Mouse (Mus musculus) embryonic fibroblast, embryonic 13.5 days (primary cell): ENCODE results near the gene Clip4. TPM values are rescaled to one million over a fixed set of nuclear protein-coding genes. Genes with fewer than 3 reads are reported as not detected.

ENCODE experiments used
- H3K27ac ChIP-seq: 2 replicates; pipeline ENCODE4 v1.5.1; 2012; ENCODE audit warnings: low read length, control low read depth, inconsistent platforms; ENCODE audit not compliant: insufficient read depth
- H3K4me1 ChIP-seq: 2 replicates; pipeline ENCODE4 v1.6.1; 2011; ENCODE audit warnings: low read length; ENCODE audit not compliant: control insufficient read depth, insufficient read depth
- H3K4me3 ChIP-seq: 2 replicates; pipeline ENCODE4 v1.5.1; 2011; ENCODE audit warnings: mild to moderate bottlenecking, control low read depth, low read length; ENCODE audit not compliant: insufficient read depth
- CTCF ChIP-seq: IDR thresholded peaks from 2 replicates; pipeline ENCODE4 v1.5.1; 2011; ENCODE audit warnings: mild to moderate bottlenecking, control low read depth, low read length, moderate library complexity, borderline replicate concordance; ENCODE audit not compliant: insufficient read depth
- POLR2A ChIP-seq: IDR thresholded peaks from 2 replicates; pipeline ENCODE4 v1.6.1; 2011; ENCODE audit warnings: low read depth, mild to moderate bottlenecking, control low read depth, low read length, moderate library complexity
- polyA plus RNA-seq: library from polyadenylated mRNA; stranded (reverse); fragments of >200 nt; gene quantifications from 2 replicates; pipeline ENCODE4 v1.2.4, GENCODE M21; 2011; ENCODE audit warnings: low read depth; ENCODE audit not compliant: missing spikeins, insufficient read length

Gene Clip4
- polyA plus RNA-seq, 1 experiment: 25.8 TPM

GRCm38 (mm10) chr17:71760536-71760935 lies 7.7 kb upstream of the Clip4 start:
- Histone ChIP-seq H3K4me3 (no peak overlapping the region), H3K27ac (no peak overlapping the region), H3K4me1 (no peaks in the 10 kb centered on the region)
- no peak for TF ChIP-seq POLR2A
- TF ChIP-seq CTCF: no peak

- Histone ChIP-seq H3K4me1 (no peaks in the 10 kb centered on the region), H3K27ac (no peak overlapping the region), H3K4me3 (no peak overlapping the region)
- TF ChIP-seq CTCF (no peak), POLR2A (no peak)
Observed at GRCm38 (mm10) chr17:71769564-71769963, 1.3 kb downstream of the Clip4 start.

GRCm38 (mm10) chr17:71770696-71771095 lies 2.4 kb downstream of the Clip4 start:
- H3K4me3 ChIP-seq: no peak overlapping the region
- no peak overlapping the region for H3K27ac ChIP-seq
- H3K4me1 ChIP-seq: no peaks in the 10 kb centered on the region
- TF ChIP-seq CTCF: no peak
- no peak for TF ChIP-seq POLR2A

- Histone ChIP-seq H3K4me3 (no peak overlapping the region), H3K27ac (no peak overlapping the region), H3K4me1 (no peaks in the 10 kb centered on the region)
- TF ChIP-seq CTCF (no peak), POLR2A (no peak)
Observed at GRCm38 (mm10) chr17:71774173-71774572, 5.9 kb downstream of the Clip4 start.

- no peak overlapping the region for H3K4me3 ChIP-seq
- TF ChIP-seq CTCF (no peak), POLR2A (no peak)
- no peak overlapping the region for H3K27ac ChIP-seq
- H3K4me1 ChIP-seq: no peaks in the 10 kb centered on the region
Observed at GRCm38 (mm10) chr17:71775279-71775678, 7.0 kb downstream of the Clip4 start.

- Histone ChIP-seq H3K27ac (no peak overlapping the region), H3K4me3 (no peak overlapping the region), H3K4me1 (peaks cover 6% of the 10 kb centered on the region; the same call in 1 of the 2 replicates)
- TF ChIP-seq POLR2A (no peak), CTCF (no peak)
Observed at GRCm38 (mm10) chr17:71778696-71779095, 10.4 kb downstream of the Clip4 start.

GRCm38 (mm10) chr17:71780490-71780889 lies 12.2 kb downstream of the Clip4 start:
- TF ChIP-seq CTCF (no peak), POLR2A (no peak)
- Histone ChIP-seq H3K4me3 (no peak overlapping the region), H3K27ac (no peak overlapping the region), H3K4me1 (peaks cover 6% of the 10 kb centered on the region; the same call in 1 of the 2 replicates)

GRCm38 (mm10) chr17:71780945-71781344 lies 12.7 kb downstream of the Clip4 start:
- no peak for TF ChIP-seq CTCF
- no peak for TF ChIP-seq POLR2A
- Histone ChIP-seq H3K27ac (no peak overlapping the region), H3K4me1 (peaks cover 6% of the 10 kb centered on the region; the same call in 1 of the 2 replicates), H3K4me3 (no peak overlapping the region)

- no peak for TF ChIP-seq CTCF
- no peak for TF ChIP-seq POLR2A
- Histone ChIP-seq H3K4me1 (peaks cover 6% of the 10 kb centered on the region; the same call in 1 of the 2 replicates), H3K4me3 (peak overlapping the region; percentile 10; the same call in 1 of the 2 replicates), H3K27ac (no peak overlapping the region)
Observed at GRCm38 (mm10) chr17:71782242-71782698, 14.0 kb downstream of the Clip4 start.

- H3K4me3 ChIP-seq: peak overlapping the region; percentile 41
Observed at GRCm38 (mm10) chr17:71782699-71783365, 14.6 kb downstream of the Clip4 start.

More at GRCm38 (mm10) chr17:71782699-71783365, 14.6 kb downstream of the Clip4 start:
- TF ChIP-seq POLR2A: no peak
- no peak for TF ChIP-seq CTCF
- Histone ChIP-seq H3K27ac (no peak overlapping the region), H3K4me1 (peaks cover 6% of the 10 kb centered on the region; the same call in 1 of the 2 replicates)
